Mouse (Mus musculus) lung, postnatal 10 days (tissue): ENCODE results near the gene Sema5b.
"Not testable (repeated sequence)": the region's sequence is repeated elsewhere in the genome, so short reads cannot be mapped to it uniquely, and the experiment has no call there.

Source experiments
- DNase-seq: peaks from one replicate; pipeline ENCODE4 v3.0.0; 2021

The Sema5b gene

DNA sequence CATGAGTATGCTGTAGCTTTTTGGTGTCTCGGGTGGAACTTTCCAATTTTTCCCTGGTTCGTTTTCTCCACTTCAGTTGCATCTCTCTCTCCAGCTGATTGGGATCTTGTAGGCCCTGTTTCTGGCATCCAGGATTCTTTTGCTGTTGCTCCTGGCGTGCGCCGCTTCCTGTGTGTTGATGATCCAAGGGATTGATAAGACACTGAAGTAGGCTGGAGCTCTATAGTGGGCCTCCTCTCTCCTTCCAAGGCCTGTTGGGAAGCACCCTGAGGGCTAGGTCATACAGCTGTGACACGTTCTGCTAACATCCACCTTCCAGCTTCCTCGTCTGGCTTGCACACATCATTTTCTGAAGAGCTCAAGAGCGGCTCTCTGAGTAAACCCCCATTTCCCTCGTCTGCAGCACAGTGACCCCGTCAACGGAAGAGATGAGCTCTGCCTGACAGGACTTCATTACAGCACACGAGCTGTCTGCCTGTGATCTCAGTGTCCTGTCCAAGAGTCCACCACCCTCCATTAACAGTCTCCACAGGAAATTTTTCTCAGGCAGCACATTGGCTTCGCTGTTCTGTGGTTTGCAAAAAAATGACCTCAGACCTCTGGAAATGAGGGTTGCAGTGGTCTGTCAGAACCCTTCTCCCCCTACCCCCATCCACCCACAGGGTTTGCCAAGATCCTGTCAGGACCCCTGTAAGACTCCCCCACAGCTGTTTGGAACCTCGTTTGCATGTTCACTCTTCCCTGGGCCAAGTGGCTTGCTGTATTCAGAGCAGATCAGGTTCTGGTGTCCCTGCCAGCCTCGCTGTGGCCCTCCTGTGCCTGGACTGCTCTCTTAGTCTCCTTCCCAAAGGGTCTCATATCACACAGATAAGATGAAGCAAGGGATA, 14.9 kb downstream of the Sema5b start:
- peak; percentile 12 for DNase-seq

DNA sequence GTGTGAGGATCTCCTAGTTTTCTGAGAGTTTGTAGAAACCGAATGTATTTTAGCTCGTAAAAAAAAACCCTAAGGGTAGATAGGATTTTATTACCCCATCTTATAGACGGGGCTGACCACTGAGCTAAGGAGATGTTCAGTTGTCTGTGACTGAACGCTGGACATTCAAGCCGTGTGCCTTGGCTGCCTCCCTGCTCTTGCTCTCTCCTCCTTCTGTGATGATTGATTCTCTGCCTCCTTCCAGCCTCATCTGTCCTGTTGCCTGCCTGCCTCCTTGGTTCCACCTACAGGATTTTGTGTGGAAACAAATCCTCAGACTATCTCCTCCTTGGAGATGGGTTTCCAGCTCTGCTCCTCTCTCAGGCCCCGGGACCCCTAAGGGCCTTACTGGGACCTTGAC, 16.1 kb downstream of the Sema5b start:
- DNase-seq: no peak

DNA sequence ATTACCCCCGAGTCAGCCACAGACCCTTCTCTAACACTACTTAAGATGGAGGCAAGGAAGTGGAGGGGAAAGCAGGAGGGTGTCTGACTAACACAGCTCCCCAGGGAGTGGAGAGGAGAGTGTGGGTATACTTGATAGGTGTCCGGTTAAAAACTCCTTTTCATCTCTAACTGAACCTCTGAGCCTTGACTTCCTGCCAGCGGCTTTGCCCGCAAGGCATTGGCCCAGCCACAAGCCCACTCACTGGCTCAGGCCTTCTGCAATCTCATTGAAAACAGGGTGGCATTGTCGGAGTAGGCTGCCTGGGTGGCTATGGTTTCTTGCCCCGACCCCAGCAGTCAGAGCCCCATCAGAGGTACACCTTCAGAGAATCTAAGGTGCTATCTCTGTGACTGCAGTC, 20.6 kb downstream of the Sema5b start:
- no peak for DNase-seq

DNA sequence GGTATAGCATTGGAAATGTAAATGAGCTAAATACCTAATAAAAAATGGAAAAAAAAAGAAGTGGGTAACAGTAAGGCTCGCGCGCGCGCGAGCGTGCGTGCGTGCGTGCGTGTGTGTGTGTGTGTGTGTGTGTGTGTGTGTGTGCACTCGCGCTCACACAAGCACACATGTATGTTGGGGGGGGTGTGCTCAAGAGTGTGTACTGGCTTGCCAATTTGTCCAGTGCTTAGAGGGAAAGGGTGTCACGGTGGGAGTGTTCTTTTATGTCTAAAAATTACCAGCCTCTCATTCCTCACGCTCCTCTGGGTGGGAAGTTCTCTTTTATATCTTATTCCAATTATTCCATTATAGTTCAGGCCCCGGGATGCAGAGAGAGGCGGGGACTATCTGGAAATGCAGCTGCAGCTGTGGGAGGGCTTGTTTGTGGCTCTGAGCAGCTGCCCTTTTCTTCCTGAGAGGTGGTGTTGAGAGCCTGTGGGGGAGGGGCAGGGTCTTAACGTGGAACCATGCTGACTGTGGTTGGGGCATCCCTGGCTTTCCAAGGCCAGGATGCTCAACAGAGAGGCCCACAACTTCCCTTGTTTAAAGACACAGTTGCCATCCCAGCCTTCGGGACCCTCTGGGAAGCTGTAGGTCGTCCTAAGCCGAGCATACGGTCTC, 23.4 kb downstream of the Sema5b start:
- DNase-seq: no peak

DNA sequence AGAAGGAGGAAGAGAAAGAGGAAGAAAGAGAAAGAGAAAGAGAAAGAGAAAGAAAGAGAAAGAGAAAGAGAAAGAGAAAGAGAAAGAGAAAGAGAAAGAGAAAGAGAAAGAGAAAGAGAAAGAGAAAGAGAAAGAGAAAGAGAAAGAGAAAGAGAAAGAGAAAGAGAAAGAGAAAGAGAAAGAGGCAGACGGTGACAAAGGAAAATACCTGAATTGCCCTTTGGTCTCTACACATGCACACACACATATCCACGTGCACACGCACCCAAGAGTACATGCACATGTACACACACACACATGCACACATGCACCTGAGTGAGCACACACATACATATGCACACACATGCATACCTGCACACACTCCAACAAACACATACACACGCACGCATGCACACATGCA, 24.7 kb downstream of the Sema5b start:
- DNase-seq: not testable (repeated sequence)

DNA sequence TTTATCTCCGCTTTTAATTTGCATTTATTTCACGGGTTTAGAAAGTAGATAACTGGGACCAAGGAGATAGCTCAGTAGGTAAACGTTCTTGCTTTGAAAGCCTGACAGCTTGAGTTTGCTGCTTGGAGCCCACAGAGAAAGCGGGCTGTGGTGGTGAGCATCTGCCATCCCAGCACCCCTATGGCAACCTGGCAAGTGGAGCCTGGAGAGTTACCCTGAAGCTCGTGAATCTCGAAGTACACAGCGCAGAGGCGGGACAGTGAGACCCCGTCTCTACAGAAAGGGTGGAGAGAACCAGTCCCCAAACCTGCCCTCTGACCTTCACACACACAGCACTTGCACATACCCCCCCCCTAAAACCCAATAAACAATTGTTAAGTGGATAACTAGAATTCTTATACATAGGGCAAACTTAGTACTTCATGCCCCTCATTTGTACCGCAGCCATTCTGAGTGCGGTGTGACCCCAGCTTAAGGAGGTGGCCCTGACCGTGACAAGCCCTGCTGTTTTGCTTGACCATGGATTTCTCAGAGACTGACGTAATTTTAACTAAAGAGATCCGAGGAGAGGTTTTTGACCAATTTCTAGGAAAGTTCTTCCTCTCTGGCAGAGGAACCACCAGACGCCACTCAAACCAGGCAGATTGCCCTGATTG, 27.4 kb downstream of the Sema5b start:
- DNase-seq: no peak

DNA sequence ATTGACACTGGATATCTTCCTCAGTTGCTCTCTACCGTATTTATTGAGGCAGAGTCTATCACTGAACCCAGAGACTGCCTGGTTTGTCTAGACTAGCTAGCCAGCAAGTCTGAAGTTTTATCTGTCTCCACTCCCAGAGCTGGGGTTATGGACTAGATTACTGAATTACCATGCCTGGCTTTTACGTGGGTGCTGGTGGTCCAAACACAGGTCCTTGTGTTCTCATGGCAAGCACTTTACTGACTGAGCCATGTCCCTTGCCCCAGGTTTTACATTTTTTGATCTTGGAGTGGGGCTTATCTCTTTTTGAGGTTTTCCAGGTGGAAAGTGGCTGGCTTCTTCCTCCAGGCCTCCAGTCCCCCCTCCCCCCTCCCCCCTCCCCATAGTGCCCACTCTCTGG, 28.4 kb downstream of the Sema5b start:
- DNase-seq: no peak

DNA sequence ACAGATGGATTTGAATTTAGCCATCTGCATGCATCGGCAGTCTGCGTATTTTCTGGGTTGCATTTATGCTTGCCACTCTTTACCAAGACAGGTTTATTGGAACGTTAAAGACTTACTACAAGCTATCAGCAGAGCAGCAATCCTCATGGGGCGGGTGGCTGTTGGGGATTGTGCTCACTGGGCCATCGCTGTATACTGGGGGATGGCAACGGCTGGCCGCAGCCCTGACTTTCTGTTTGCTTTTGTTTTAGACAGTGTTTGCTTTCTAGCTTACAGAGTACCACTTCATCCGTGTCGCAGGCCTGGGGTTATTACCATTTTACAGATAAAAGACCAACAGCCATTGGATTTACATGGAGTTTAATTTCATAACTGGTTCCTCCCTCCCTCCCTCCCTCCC, 28.8 kb downstream of the Sema5b start:
- DNase-seq: no peak

DNA sequence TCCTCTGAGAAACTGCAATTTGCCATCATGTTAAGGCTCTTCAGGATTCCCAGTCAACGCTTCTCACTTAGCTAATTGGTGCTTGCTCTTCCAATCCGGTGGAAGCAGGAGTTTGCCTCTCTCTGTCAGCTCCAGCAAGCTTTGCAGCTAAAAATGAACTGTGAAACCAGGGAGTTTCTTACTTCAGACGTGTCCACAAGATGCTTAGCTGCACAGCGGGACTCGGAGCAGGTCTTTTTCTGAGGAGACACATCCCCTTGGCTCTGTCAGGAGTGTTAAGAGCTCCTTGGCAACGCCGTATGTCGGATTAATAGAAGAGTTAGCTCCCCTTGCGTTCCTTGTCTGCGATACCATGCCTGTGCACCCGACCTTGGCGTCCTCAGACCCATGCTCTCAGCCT, 29.7 kb downstream of the Sema5b start:
- no peak for DNase-seq

DNA sequence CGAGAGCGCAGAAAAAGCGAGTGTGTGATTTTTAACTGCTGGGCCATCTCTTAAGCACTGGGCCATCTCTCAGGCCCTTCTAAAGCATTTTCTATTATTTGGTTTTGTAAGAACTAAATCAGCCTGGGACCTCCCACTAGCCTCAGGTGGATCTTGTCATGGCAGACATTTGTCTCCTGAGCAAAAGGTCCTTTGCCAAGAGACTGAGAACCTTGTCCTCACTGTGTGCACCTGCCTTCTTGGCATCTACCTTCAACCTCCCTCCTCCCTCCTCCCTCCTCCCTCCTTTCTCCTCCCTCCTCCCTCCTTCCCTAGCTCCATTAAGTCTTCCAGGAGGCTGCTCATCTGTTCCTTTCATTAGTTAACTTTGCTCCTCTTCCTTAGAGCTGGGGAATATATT, 32.6 kb downstream of the Sema5b start:
- DNase-seq: no peak

DNA sequence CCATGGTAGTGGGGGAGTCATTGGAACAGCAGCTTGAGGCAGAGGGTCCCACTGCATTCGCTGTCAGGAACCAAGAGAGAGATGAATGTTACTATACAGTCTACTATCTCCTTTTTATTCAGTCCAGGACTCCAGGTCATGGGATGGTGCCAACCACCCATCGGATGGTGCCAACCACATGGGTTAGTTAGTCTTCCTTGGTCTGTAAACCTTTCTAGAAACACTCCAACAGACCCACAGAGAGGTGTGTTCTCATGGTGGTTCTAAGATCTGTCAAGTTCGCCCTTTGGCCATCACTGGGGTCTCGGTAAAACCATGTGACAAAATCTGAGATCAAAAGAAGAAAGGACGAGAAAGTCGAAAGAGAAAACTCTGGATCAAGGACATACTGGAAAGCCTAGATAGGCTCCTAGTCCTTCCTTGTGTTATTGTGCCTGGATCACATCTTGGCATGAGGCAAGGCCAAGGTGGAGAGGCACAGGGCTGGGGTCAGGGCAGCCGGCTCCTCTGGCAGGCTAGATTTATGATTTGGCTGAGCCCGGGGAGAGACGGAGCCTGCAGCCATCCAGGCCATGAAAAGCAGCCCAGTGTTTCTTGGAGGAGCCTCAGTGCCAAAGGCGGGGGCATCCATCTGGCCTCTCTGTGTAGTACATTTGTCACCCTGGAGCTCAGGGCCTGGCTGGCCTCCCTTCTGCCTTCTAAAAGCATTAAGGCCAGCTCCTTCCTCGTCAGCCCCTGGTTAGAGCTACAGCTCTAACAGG, 36.4 kb downstream of the Sema5b start:
- DNase-seq: no peak

DNA sequence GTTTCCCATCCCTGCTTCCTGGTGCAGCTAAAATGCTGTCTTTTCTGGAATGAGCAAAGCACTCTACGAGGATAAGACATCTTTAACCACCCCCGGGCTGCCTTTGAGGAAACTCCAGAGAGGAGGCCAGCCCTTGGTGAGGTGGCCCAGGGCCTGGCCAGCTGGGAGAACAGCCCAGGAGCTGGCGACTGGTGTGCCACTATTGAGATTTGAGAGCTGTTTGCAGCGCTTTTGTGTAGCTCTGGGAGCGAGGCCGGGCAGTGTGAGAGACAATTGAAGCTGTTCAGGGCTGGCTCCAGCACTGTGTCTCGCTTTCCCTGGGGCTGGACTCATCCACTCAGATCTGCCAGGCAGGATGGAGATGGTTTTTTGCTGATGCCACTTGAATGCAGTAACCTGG, 40.4 kb downstream of the Sema5b start:
- DNase-seq: no peak

DNA sequence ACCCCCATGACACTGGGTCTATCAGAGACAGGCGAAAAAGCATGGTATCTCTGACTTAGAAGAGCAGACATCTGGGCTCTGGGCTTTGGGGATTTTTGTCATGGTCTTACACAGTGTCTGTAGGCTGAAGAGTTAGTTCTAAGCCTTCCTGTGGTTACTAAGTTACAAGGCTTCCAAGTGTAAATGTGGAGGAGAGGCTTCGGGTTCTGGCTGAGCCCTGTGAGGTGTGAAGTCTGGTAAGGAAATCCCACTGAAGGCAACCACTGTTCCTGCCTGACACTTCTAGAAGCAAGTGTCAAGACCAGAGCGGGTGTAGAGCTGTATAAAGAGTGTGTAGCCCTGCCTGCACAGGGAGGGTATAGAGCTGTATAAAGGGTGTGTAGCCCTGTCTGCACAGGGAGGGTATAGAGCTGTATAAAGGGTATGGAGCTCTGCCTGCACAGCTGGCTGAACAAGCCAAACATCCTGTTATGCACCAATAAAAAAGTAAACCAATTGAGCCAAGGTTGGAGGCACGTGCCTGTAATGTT, 42.7 kb downstream of the Sema5b start:
- DNase-seq: no peak

DNA sequence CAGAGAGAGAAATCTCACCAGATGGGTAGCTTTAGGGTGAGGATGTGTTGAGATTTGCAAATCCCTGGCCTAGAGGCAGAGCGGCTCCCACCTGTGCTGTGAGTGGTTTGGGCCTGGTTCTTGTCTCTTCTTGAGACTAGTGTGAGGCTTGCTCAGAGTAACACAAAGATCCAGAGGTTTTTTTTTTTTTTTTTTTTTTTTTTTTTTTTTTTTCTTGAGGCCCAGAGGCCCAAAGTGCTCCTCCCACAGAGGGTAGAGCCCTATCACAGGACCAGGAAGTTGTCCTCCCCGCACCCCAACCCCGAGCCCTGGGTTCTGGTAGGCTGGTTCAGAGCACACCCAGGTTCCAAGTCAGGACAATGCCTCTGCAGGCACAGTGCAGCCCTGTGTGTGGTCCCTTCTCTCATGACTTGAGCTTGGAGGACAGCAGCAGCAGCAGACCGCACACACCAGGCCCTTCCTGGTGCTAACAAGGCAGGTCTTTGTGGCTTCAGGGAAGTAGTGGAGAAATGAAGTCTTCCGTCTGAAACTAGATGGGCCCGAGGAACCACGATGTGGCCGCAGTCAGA, 44.3 kb downstream of the Sema5b start:
- DNase-seq: no peak

DNA sequence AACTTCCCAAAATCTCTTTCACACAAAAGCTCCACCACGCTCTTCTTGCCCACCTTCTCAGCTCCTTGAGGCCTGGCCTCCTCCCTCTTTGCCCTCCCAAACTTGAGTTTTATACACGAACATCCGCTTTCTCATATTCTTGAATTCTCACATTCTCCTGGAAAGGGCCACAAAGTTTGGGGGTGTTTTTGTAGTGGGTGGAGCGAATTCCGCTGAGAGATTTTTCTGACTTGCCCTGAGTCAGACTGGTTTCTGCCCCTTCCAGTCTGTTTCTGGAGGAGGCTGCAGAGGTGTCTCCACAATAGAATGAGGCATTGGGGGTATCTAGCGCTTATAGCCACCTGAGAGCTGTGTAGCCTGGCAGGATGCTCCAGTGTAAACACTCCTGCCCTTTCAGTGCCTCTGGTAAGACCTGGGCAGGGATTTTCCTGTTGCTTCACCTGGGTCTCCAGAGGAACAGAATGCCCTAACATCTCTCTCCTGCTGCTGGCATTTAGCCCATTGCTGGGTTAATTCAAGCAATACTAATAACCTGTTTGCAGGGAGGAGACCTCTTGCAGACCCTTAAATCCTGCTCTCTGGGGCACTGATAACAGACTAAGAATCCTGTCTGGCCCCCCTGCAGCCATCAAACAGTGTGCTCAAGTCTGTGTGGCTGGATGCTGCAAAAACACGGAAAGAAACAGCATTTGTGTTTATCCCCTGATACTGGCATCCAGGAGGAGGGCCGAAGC, 46.3 kb downstream of the Sema5b start:
- DNase-seq: no peak

DNA sequence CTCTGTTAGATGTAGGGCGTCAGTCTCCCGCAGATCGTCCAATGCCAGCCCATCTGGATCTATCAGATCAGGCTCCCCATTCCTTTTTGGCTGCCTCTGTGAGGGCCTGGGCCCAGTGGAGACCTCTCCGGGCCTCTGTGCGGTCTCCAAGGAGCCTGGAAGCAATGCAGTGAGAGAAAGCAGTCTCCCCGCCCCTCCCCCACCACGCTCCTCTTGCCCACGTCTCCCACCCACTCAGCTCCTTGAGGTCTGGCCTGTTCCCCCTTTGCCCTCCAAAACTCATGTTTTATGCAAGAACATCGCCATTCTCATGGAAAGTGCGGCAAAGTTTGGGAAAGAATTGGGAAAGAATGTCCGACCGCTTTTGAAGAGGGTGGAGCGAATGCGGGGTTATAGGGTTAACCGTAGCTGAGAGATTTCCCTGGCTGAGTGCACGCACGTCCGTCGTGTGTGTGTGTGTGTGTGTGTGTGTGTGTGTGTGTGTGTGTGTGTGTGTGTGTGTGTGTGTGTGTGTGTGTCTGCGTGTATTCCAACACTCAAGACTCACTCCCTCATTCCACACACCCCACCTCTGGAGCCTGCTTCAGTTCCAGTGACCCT, 47.0 kb downstream of the Sema5b start:
- no peak for DNase-seq

DNA sequence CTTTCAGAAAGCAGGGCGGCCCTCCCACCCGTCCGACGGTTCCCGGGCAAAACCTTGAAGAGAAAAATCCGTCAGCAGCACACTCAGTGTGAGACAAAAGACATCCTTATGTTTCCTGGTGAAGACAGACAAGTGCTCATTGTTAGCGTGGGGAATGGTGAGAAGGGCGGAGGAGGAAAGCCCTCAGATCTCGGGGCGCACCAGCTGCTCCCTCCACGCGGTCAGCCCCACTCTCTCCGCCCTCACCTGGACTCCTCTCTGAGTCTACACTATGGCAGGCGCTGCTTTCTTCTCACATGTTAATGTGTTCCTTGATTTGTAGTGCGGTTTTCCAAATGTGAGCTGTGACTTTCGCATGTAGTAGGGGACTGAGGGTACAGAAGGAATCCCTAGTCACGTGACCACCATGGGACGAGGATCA, 47.8 kb downstream of the Sema5b start:
- no peak for DNase-seq

DNA sequence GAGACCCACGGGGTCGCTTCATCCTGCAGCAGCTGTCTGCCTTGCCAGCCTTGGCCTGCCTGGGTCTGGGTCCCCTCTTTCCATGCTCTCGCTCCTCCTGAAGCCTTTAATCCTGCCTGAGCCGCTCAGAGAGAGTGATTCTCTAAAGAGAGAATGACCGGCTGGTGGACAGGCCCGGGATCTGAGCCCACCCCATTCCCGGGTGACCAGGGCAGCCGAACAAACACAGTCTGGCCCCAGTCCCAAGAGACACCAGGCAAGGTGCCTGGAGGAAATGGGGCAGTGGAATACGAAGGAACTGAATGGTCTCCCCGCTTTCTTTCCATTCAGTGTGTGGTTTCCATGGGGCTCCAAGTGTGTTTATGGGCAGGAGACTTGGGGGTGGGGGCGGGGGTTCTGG, 50.8 kb downstream of the Sema5b start:
- DNase-seq: peak; percentile 61

DNA sequence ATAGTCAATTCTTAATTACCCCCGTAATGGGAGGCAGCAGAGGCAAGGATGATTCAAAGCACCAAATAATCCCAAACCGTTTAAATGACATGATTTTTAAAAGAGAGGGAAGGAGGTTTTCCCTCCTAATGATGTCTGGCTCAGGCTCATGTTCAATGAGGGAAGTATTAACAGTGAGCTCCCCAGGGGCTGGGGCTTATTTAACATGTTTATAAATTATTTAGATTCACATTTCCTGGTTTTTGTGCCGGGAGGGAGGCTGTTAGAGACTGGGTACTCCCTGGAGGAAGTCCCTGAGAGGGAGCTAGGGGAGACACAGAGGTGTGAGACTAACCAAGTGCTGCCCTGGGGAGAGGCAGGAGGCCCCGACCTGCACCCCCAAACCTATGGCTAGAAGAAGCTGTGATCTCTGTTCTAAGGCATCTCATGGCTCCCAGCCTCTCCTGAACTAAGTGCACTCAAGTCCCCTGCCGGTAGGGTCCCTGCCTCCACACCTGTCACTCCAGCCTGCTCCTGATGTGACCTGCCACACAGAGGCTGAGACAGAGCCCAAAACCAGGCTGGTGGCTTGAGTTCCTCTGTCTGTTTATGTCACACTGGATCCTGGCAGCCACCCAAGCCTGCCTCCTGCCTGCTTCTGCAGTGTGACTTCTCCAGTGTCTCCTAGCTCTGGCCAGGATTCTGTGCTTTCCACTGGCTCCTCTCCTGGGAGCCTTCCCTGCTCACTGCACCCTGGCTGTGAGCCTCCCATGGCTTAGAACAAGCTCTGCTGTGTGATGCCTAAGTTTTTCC, 51.5 kb downstream of the Sema5b start:
- DNase-seq: peak; percentile 89

DNA sequence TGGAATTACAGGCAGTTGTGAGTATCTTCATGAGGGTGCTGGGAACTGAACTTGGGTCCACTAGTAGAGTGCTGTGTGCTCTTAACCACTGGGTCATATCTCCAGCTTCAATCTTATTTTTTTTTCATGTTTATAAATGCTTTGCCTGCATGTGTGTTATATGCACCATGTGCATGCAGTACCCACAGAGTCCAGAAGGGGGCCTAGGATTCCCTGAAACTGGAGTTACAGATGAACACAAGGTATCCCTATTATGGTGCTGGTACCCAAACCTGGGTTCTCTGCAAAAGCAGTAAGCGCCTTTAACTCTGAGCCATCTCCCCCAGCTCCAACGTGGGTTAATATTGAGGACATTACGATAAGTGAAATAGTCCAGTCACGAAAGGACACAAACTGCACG, 52.5 kb downstream of the Sema5b start:
- no peak for DNase-seq

DNA sequence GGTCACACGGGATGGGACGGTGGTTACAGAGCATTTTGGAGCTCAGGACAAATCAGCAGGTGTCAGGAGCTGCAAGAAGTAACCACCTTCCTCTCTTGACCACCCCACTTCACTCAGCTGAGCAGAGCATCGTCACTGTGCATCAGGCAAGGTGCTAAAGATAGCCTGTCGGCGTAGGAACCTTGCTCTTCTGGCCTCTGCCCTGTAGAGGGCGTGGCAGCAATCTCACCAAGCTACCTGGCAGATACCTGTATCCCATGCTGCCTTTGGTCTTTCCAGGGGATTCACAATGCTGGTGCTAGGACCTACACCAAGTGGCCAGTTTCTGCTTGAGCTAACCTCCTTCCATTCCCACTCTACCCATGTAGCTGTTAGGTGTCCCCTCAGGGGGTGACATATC, 55.3 kb downstream of the Sema5b start:
- no peak for DNase-seq
